Comparison of ENCODE assay signal across 9 mouse cellular contexts in the genomic region with DNA sequence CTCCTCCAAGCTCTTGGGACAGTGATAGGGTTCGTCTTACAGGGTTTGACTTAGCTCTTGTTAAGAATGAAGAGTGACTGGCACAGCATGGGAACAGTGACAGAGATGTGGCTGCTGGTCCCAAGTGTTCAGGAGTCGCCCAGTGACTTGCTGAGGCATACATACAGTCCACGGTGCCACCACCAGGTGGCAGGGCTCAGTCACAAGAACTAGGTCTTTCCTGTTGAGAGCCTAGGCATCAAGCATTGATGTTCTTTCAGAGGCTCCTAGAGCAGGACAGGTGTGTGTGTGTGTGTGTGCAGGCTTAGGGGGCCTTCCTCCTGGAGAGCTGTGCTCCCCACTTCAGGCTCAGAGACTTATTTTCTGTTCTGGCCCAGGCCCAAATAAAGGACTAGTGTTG. TPM values are rescaled to one million over a fixed set of nuclear protein-coding genes. Genes with fewer than 3 reads are reported as not detected.
DNase-seq lines count a peak whose midpoint lies in the region; ATAC-seq and TF ChIP-seq lines count a peak whose summit lies in the region.
"Had no signal": no experiment of that assay in that cellular context is flagged by ENCODE, and none has a peak within 500 bp of the region (broad histone marks: within the 10 kb centered on the region; RNA-seq: fewer than 3 reads in every experiment).

No protein-coding gene starts in this region.

- H3K4me1 ChIP-seq in bone marrow macrophage, adult 2 months (ENCODE audit: control insufficient read depth, insufficient read depth, low read length): no peaks in the 10 kb centered on the region
- H3K4me1 ChIP-seq in heart, embryonic 16.5 days (ENCODE audit: control insufficient read depth, insufficient read depth, low read length): no peaks in the 10 kb centered on the region
- no peaks in the 10 kb centered on the region for H3K4me1 ChIP-seq in liver, embryonic 13.5 days (replicated peaks)
- no peaks in the 10 kb centered on the region for H3K4me1 ChIP-seq in neural tube, embryonic 14.5 days (ENCODE audit: control insufficient read depth, insufficient read depth, low read length)

- H3K27me3 ChIP-seq in heart, embryonic 16.5 days (ENCODE audit: control insufficient read depth, insufficient read depth, low read length): no peaks in the 10 kb centered on the region
- H3K27me3 ChIP-seq in liver, embryonic 13.5 days: no peaks in the 10 kb centered on the region
- H3K27me3 ChIP-seq in neural tube, embryonic 14.5 days (ENCODE audit: control insufficient read depth, insufficient read depth, low read length): no peaks in the 10 kb centered on the region

- TF ChIP-seq POLR2A in bone marrow macrophage, adult 2 months (IDR thresholded peaks at IDR 0.05; ENCODE audit: borderline replicate concordance, low read depth, low read length): no peak

- no peaks in the 10 kb centered on the region for H3K9me3 ChIP-seq in heart, embryonic 16.5 days (replicated peaks; ENCODE audit: control insufficient read depth, low read length)
- H3K9me3 ChIP-seq in liver, embryonic 13.5 days (replicated peaks): no peaks in the 10 kb centered on the region
- H3K9me3 ChIP-seq in neural tube, embryonic 14.5 days (ENCODE audit: control insufficient read depth, low read length): no peaks in the 10 kb centered on the region

- H3K4me3 ChIP-seq in bone marrow macrophage, adult 2 months (ENCODE audit: insufficient read depth, low read length): no peak overlapping the region
- no peak overlapping the region for H3K4me3 ChIP-seq in heart, embryonic 16.5 days (ENCODE audit: low read length)
- H3K4me3 ChIP-seq in liver, embryonic 13.5 days (replicated peaks): no peak overlapping the region
- no peak overlapping the region for H3K4me3 ChIP-seq in neural tube, embryonic 14.5 days (ENCODE audit: low read depth, low read length)
- H3K4me3 ChIP-seq: erythroblast, embryonic 14.5 days had no signal

- no peak overlapping the region for H3K27ac ChIP-seq in bone marrow macrophage, adult 2 months (ENCODE audit: insufficient read depth, low read depth, low read length)
- no peak overlapping the region for H3K27ac ChIP-seq in heart, embryonic 16.5 days (ENCODE audit: low read length)
- H3K27ac ChIP-seq in liver, embryonic 13.5 days: no peak overlapping the region
- H3K27ac ChIP-seq in neural tube, embryonic 14.5 days (ENCODE audit: low read depth, low read length): no peak overlapping the region

- no peak overlapping the region for H3K4me2 ChIP-seq in heart, embryonic 16.5 days (ENCODE audit: low read depth, low read length)
- no peak overlapping the region for H3K4me2 ChIP-seq in liver, embryonic 13.5 days
- H3K4me2 ChIP-seq in neural tube, embryonic 14.5 days (ENCODE audit: low read depth, low read length): no peak overlapping the region

- TF ChIP-seq CTCF in bone marrow macrophage, adult 2 months (IDR thresholded peaks at IDR 0.05; ENCODE audit: low read depth, low read length): peak; percentile 54

- peak; percentile 91 for DNase-seq in kidney, postnatal 10 days
- peak; percentile 24 for DNase-seq in liver, embryonic 13.5 days
- DNase-seq in testis, postnatal 14 days (ENCODE audit: low spot score): peak; percentile 34

- no peak overlapping the region for H3K9ac ChIP-seq in heart, embryonic 16.5 days (ENCODE audit: low read length)
- H3K9ac ChIP-seq in liver, embryonic 13.5 days: no peak overlapping the region
- H3K9ac ChIP-seq in neural tube, embryonic 14.5 days (replicated peaks; ENCODE audit: low read depth, low read length): no peak overlapping the region

- peaks cover 20% of the 10 kb centered on the region for H3K36me3 ChIP-seq in heart, embryonic 16.5 days (ENCODE audit: control insufficient read depth, insufficient read depth)
- peaks cover 73% of the 10 kb centered on the region for H3K36me3 ChIP-seq in liver, embryonic 13.5 days
- H3K36me3 ChIP-seq in neural tube, embryonic 14.5 days (ENCODE audit: control insufficient read depth, insufficient read depth, low read length): no peaks in the 10 kb centered on the region

- peak; percentile 77 for ATAC-seq in CD4-positive, CD25-positive, alpha-beta regulatory T cell, adult 4 months
- ATAC-seq in erythroblast, adult 5-6 weeks (replicated peaks; ENCODE audit: low FRiP score, poor library complexity, severe bottlenecking): peak; percentile 76
- ATAC-seq in heart, embryonic 16.5 days (replicated peaks; ENCODE audit: extremely low read depth, insufficient read depth, low FRiP score): peak; percentile 38; the same call in 1 of the 2 replicates
- peak; percentile 44; the same call in 1 of the 2 replicates for ATAC-seq in liver, embryonic 13.5 days (ENCODE audit: low read depth)
- peak; percentile 86 for ATAC-seq in neural tube, embryonic 14.5 days (ENCODE audit: low read depth)

- 23% methylated on average over 3 of the region's 3 CpGs for WGBS in heart, embryonic 16.5 days
- 28% methylated on average over 3 of the region's 3 CpGs for WGBS in liver, embryonic 13.5 days (ENCODE audit: insufficient replicate concordance)
- 28% methylated on average over 3 of the region's 3 CpGs for WGBS in neural tube, embryonic 14.5 days

RNA-seq across cellular contexts. Expression of gene Poc1a, which starts 8.0 kb away (rescaled TPM):
- 1 to 10 TPM; 2.3 to 8.0 TPM for polyA plus RNA-seq in CD4-positive, CD25-positive, alpha-beta regulatory T cell, adult 4 months (2017; shearing (Covaris generic))
- polyA plus RNA-seq in bone marrow macrophage, adult 2 months (2012; ENCODE audit: insufficient read depth, insufficient read length, missing spikeins): 8.3 and 13.7 TPM in 2 replicates
- 3.5 and 4.4 TPM in 2 replicates for total RNA-seq in erythroblast, adult 5-6 weeks (2015; ENCODE audit: low replicate concordance)
- 5.0 and 10.6 TPM in 2 replicates for total RNA-seq in erythroblast, adult 5-6 weeks (2017; ENCODE audit: low replicate concordance)
- 29.3 and 30.6 TPM in 2 replicates for polyA plus RNA-seq in heart, embryonic 16.5 days (2015; fragmentation: Nextera tagmentation; extraction: Ambion mirVana)
- polyA plus RNA-seq in liver, embryonic 13.5 days (2015; fragmentation: Nextera tagmentation; extraction: Ambion mirVana): 27.4 and 27.8 TPM in 2 replicates
- 4.5 and 5.8 TPM in 2 replicates for polyA plus RNA-seq in neural tube, embryonic 14.5 days (2014; fragmentation: Nextera tagmentation; extraction: Ambion mirVana)

RNA-seq across cellular contexts. Expression of gene Alas1, which starts 40.4 kb away (rescaled TPM):
- 10 to 100 TPM; 43.4 to 74.4 TPM for polyA plus RNA-seq in CD4-positive, CD25-positive, alpha-beta regulatory T cell, adult 4 months (2017; shearing (Covaris generic))
- polyA plus RNA-seq in bone marrow macrophage, adult 2 months (2012; ENCODE audit: insufficient read depth, insufficient read length, missing spikeins): 67.2 and 70.5 TPM in 2 replicates
- 72.5 and 82.2 TPM in 2 replicates for total RNA-seq in erythroblast, adult 5-6 weeks (2015; ENCODE audit: low replicate concordance)
- 51.7 and 126 TPM in 2 replicates for total RNA-seq in erythroblast, adult 5-6 weeks (2017; ENCODE audit: low replicate concordance)
- polyA plus RNA-seq in heart, embryonic 16.5 days (2015; fragmentation: Nextera tagmentation; extraction: Ambion mirVana): 217 and 223 TPM in 2 replicates
- 37.7 and 43.7 TPM in 2 replicates for polyA plus RNA-seq in liver, embryonic 13.5 days (2015; fragmentation: Nextera tagmentation; extraction: Ambion mirVana)
- polyA plus RNA-seq in neural tube, embryonic 14.5 days (2014; fragmentation: Nextera tagmentation; extraction: Ambion mirVana): 99.7 and 104 TPM in 2 replicates

Comparison
In these comparisons a context has a peak if more than half of its experiments do, and no peak if none do; other contexts are left out.
1. DNase-seq: peak in every context shown above with its lines; median percentile 91 in kidney, postnatal 10 days; 34 in testis, postnatal 14 days; 24 in liver, embryonic 13.5 days.